Mouse (Mus musculus): ENCODE measurements at regions not wholly inside any gene's neighbourhood (a gene's known extent, or its start where the extent isn't known, plus 50 kb on each side); places are given as distances from the start of the nearest gene placed in this dataset. TPM values are rescaled to one million over a fixed set of nuclear protein-coding genes. Genes with fewer than 3 reads are reported as not detected.
"Not testable (repeated sequence)": the region's sequence is repeated elsewhere in the genome, so short reads cannot be mapped to it uniquely, and the experiment has no call there.

GRCm38 (mm10) chr12:114615179-114615578, 1071.5 kb downstream of the Adam6a start:
- intact Hi-C loops (cut with DNase I), result no loop called here
- no peak for DNase-seq
- H3K27ac ChIP-seq, result no peak overlapping the region
- TF ChIP-seq CTCF (IDR thresholded peaks at IDR 0.05), result no peak
- H3K4me3 ChIP-seq, result no peak overlapping the region

- intact Hi-C loops (cut with DNase I), result no loop called here
- no peak for DNase-seq
- H3K27ac ChIP-seq, result no peak overlapping the region
- no peak for TF ChIP-seq CTCF (IDR thresholded peaks at IDR 0.05)
- no peak overlapping the region for H3K4me3 ChIP-seq
Observed at GRCm38 (mm10) chr12:114615712-114616111, 1072.0 kb downstream of the Adam6a start.

DNA sequence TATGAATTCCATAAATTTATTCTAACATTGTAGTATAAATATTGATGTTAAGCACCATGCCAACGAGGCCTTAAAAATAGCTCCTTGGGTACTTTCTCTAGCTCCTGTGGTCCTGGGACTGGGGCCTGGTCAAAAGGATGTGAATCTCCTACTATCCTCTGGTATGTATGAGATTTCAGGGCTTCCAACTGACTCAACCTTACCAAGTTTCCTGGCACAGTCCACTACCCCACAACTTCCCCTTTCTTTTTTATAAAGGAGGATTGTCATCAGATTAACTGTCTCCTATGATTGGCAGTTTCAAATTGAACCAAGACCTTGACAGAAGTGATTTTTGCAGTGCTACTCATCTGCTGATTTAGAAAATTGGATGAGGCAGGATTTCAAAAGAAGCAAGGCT, 1097.4 kb downstream of the Adam6a start:
- H3K27ac ChIP-seq, result no peak overlapping the region
- H3K4me3 ChIP-seq, result no peak overlapping the region
- DNase-seq, result no peak
- intact Hi-C loops (cut with DNase I), result no loop called here
- no peak for TF ChIP-seq CTCF (IDR thresholded peaks at IDR 0.05)

DNA sequence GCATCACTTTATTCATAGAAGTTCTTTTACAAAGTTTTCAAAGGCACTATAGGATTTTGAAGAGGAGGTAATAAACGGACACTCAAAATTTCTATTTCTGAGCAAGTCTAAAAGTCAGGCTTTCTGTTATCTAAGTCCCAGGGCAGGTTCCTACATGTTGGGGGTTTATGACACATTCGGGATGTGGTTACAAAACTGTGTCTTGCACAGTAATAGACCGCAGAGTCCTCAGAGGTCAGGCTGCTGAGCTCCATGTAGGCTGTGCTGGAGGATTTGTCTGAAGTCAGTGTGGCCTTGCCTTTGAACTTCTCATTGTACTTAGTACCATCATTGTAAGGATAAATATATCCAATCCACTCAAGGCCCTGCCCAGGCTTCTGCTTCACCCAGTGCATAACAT, 1102.7 kb downstream of the Adam6a start:
- no peak for DNase-seq

DNA sequence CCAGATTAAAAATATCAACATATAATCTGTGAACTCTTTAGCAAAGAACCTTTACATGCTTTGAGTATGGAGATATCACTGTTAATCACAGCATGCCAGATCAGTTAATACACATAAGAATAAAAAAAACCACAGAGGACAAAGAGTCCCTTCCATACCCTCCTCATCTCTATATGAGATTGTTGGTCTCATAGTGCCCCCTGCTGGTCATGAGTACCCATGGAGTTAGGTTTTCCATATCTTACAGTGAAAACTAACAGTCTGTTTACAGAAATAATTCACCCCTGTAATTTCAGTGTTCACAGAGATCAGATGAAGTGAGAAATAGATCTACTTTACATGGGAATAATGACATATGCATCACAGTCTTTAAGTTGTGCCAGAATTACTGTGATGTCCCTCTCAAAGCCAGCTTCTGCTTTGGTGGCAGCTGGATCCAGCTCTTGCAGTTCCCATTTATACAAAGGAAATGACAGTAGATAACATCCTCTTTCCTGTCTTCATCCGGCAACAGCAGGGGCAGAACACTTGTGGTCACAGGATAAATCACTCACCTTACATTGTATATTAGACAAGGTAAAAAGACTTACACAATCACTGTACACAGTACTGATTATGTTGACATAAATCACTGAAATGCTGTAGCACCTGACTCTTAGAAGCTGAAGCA, 1106.9 kb downstream of the Adam6a start:
- H3K27ac ChIP-seq; intact Hi-C loops (cut with DNase I); DNase-seq; H3K4me3 ChIP-seq: not testable (repeated sequence)

More for the DNA sequence above, 1102.7 kb downstream of the Adam6a start:
- no peak overlapping the region for H3K4me3 ChIP-seq
- no peak overlapping the region for H3K27ac ChIP-seq
- intact Hi-C loops (cut with DNase I), result no loop called here
- no peak for TF ChIP-seq CTCF (IDR thresholded peaks at IDR 0.05)

DNA sequence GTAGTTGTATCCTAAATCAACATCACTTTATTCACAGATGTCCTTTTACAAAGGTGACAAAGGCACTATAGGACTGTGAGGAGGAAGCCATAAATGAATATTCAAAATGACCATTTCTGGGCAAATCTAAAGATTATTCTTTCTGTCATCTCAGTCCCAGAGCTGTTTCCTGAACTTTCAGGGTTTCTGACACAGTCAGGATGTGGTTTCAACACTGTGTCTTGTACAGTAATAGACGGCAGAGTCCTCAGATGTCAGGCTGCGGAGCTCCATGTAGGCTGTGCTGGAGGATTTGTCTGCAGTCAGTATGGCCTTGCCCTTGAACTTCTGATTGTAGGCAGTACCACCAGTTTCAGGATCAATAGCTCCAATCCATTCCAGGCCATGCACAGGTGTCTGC, 1113.4 kb downstream of the Adam6a start:
- intact Hi-C loops (cut with DNase I); H3K27ac ChIP-seq; DNase-seq: not testable (repeated sequence)

More for the DNA sequence above, 1113.4 kb downstream of the Adam6a start:
- H3K4me3 ChIP-seq, result not testable (repeated sequence)

Small RNA genes lying in the stretch of these regions (microRNA-seq; reads per million reads assigned to microRNA genes)
- gene Mir7094-1, result not detected
- gene Mir7094-2, result not detected
